Mouse (Mus musculus): ENCODE results near the gene Cldn20. TPM values are rescaled to one million over a fixed set of nuclear protein-coding genes. Genes with fewer than 3 reads are reported as not detected.

Cldn20 gene
- 0.17 TPM in 1 of 2 replicates, not detected in the other for polyA plus RNA-seq (2015; fragmentation: Nextera tagmentation; extraction: Ambion mirVana)

DNA sequence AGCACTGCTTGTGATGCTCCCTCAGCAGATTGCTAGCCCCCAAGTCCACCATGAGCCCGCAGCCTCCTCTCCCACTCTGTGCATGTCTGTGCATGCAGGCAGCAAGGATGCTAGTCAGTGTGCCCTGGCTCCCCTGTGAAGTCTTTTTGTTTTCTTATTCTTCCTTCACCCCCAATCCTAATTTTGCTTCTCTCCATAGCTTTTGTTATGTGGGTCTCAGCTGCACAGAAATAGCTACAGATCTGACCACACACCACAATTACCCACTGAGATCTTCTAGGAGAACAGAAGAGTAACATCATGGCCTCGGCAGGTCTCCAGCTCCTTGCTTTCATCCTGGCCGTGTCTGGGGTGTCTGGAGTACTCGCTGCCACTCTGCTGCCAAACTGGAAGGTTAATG, at the start of gene Cldn20:
TSS of gene Cldn20 (plus strand) at position 301 of the 400 bp plus-strand sequence.
- no peak within 1 kb of the TSS for H3K4me3 ChIP-seq (replicated peaks)
- H3K9ac ChIP-seq, result no peak within 1 kb of the TSS
- ATAC-seq (ENCODE audit: low read depth) (no peak), DNase-seq (no peak)
- H3K27me3 ChIP-seq, result no peaks in the 10 kb centered on the region
- H3K4me2 ChIP-seq, result no peak within 1 kb of the TSS
- H3K27ac ChIP-seq, result no peak within 1 kb of the TSS
- H3K36me3 ChIP-seq, result peaks cover 8% of the 10 kb centered on the region
- H3K9me3 ChIP-seq (replicated peaks), result no peaks in the 10 kb centered on the region
- peaks cover 17% of the 10 kb centered on the region for H3K4me1 ChIP-seq (replicated peaks)
- WGBS (ENCODE audit: insufficient replicate concordance), result 88% methylated on average over 4 of the region's 4 CpGs

DNA sequence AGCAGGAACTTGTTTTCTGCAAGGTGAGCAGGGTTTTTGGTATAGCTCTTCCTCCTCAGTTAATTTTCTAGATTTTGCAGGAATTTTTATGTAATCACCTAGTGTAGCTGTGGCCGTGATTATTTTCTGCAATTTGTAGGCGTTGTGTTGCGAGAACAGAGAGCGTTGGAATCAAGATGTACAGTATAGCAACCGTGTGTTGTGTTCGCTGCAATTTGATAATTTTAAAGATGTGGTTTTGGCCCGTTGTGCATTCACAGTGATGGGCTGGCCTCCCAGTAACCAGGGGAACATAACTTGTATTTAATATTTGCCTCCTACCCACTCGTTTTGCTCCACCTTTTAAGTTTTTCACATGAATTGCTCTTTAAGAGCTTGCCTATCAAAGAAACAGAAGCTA, 49.3 kb upstream of the Cldn20 start:
- no peaks in the 10 kb centered on the region for H3K9me3 ChIP-seq (replicated peaks)
- DNase-seq (no peak), ATAC-seq (ENCODE audit: low read depth) (no peak)
- H3K36me3 ChIP-seq, result no peaks in the 10 kb centered on the region
- 60% methylated on average over 8 of the region's 8 CpGs for WGBS (ENCODE audit: insufficient replicate concordance)
- peaks cover 9% of the 10 kb centered on the region for H3K4me1 ChIP-seq (replicated peaks)
- H3K4me3 ChIP-seq (replicated peaks), result no peak overlapping the region
- H3K4me2 ChIP-seq, result no peak overlapping the region
- no peak overlapping the region for H3K27ac ChIP-seq
- no peak overlapping the region for H3K9ac ChIP-seq
- H3K27me3 ChIP-seq, result no peaks in the 10 kb centered on the region

DNA sequence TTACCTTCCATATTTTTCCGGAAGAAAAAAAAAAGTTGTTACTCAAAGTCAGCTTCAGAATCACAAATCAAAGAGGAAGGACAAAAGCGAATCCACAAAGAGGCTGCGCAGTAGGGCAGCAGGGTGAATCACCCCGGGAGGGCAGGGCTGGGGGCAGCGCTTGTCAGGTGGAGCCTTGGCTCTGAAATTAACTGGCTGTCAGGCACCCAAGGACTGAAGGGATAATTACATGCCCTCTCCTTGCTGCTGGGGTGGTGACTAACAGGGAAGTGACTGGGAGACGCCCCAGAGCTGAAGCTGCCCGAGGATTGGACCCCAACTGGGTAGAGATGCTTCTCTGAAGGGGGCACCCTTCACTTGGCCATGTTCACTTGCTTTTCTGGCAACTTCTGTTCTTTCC, 46.5 kb upstream of the Cldn20 start:
- H3K4me3 ChIP-seq (replicated peaks), result no peak overlapping the region
- no peaks in the 10 kb centered on the region for H3K9me3 ChIP-seq (replicated peaks)
- ATAC-seq (ENCODE audit: low read depth), result no peak
- no peak for DNase-seq
- H3K27me3 ChIP-seq, result no peaks in the 10 kb centered on the region
- H3K36me3 ChIP-seq, result no peaks in the 10 kb centered on the region
- no peak overlapping the region for H3K4me2 ChIP-seq
- H3K27ac ChIP-seq, result no peak overlapping the region
- 70% methylated on average over 7 of the region's 7 CpGs for WGBS (ENCODE audit: insufficient replicate concordance)
- H3K9ac ChIP-seq, result no peak overlapping the region
- peaks cover 10% of the 10 kb centered on the region for H3K4me1 ChIP-seq (replicated peaks)

- ATAC-seq (ENCODE audit: low read depth) (no peak), DNase-seq (no peak)
- no peaks in the 10 kb centered on the region for H3K9me3 ChIP-seq (replicated peaks)
- H3K4me3 ChIP-seq (replicated peaks), result no peak overlapping the region
- H3K27me3 ChIP-seq, result no peaks in the 10 kb centered on the region
- H3K9ac ChIP-seq, result no peak overlapping the region
- H3K36me3 ChIP-seq, result no peaks in the 10 kb centered on the region
- 69% methylated on average over 4 of the region's 4 CpGs for WGBS (ENCODE audit: insufficient replicate concordance)
- H3K27ac ChIP-seq, result no peak overlapping the region
- no peak overlapping the region for H3K4me2 ChIP-seq
- H3K4me1 ChIP-seq (replicated peaks), result peaks cover 10% of the 10 kb centered on the region
These were observed 45.1 kb upstream of the Cldn20 start for GRCm38 (mm10) chr17:3487211-3487610.

DNA sequence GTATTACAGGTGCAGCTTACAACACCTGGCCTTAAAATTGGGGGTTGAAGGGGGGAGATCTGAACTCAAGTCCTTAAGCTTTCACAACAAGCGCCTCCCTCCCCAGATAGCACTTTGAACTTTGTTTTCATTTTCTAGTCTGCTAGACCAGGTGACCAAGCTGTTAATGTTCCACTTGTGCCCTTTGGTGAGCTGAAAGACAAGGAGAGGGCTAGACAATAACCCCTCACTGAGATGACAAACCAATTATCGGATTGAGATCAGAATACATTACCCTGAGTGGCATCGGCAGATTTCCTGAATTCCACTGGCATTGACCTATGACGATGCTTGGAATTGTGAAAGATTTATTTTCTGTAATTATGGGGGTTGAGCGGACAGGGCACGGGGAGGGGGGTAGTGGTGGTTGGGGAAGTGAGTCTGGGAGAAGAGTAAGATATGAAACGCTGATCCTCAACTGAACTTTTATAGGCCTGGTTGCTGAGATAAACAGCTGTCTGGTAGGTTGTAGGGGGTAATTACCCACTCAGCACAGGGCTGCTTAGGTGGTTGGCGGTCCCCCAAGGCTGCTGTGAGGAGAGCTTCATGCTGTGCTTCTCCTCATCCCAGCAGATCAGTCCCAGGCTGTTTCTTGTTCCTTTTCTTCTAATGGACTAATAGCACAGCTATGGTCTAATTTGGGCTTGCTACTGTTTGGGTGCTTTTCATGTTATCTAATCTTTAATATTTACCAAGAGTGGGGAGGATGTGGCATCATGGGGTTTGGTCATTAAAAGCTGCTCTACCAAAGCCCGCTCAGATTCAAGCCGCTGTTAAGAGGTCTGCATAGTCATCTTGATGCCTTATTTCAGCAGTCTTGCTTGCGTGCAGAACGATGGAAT, 44.4 kb upstream of the Cldn20 start:
- DNase-seq (no peak), ATAC-seq (ENCODE audit: low read depth) (peak; percentile 39; the same call in 1 of the 2 replicates)
- peaks cover 10% of the 10 kb centered on the region for H3K4me1 ChIP-seq (replicated peaks)
- H3K27ac ChIP-seq, result no peak overlapping the region
- no peaks in the 10 kb centered on the region for H3K27me3 ChIP-seq
- no peak overlapping the region for H3K4me2 ChIP-seq
- H3K9ac ChIP-seq, result no peak overlapping the region
- no peak overlapping the region for H3K4me3 ChIP-seq (replicated peaks)
- no peaks in the 10 kb centered on the region for H3K36me3 ChIP-seq
- no peaks in the 10 kb centered on the region for H3K9me3 ChIP-seq (replicated peaks)
- WGBS (ENCODE audit: insufficient replicate concordance), result 50% methylated on average over 12 of the region's 12 CpGs

GRCm38 (mm10) chr17:3490216-3490895, 42.0 kb upstream of the Cldn20 start:
- Histone ChIP-seq H3K27me3 (no peaks in the 10 kb centered on the region), H3K4me3 (replicated peaks) (no peak overlapping the region), H3K27ac (no peak overlapping the region), H3K9ac (no peak overlapping the region), H3K9me3 (replicated peaks) (no peaks in the 10 kb centered on the region), H3K4me2 (no peak overlapping the region), H3K36me3 (no peaks in the 10 kb centered on the region), H3K4me1 (replicated peaks) (peaks cover 10% of the 10 kb centered on the region)
- DNase-seq (no peak), ATAC-seq (ENCODE audit: low read depth) (no peak)
- WGBS (ENCODE audit: insufficient replicate concordance), result 65% methylated on average over 11 of the region's 11 CpGs

- H3K9ac ChIP-seq, result no peak overlapping the region
- H3K4me1 ChIP-seq (replicated peaks), result peaks cover 10% of the 10 kb centered on the region
- H3K36me3 ChIP-seq, result no peaks in the 10 kb centered on the region
- H3K4me3 ChIP-seq (replicated peaks), result no peak overlapping the region
- H3K4me2 ChIP-seq, result no peak overlapping the region
- whole genome bisulfite sequencing (ENCODE audit: insufficient replicate concordance), result 23% methylated on average over 5 of the region's 5 CpGs
- ATAC-seq (ENCODE audit: low read depth) (no peak), DNase-seq (no peak)
- no peak overlapping the region for H3K27ac ChIP-seq
- no peaks in the 10 kb centered on the region for H3K9me3 ChIP-seq (replicated peaks)
- H3K27me3 ChIP-seq, result no peaks in the 10 kb centered on the region
These were observed 41.3 kb upstream of the Cldn20 start for GRCm38 (mm10) chr17:3491065-3491464.

- H3K36me3 ChIP-seq, result no peaks in the 10 kb centered on the region
- H3K27ac ChIP-seq, result no peak overlapping the region
- H3K9me3 ChIP-seq (replicated peaks), result no peaks in the 10 kb centered on the region
- H3K27me3 ChIP-seq, result no peaks in the 10 kb centered on the region
- H3K4me1 ChIP-seq (replicated peaks), result peaks cover 16% of the 10 kb centered on the region
- H3K9ac ChIP-seq, result no peak overlapping the region
- ATAC-seq (ENCODE audit: low read depth) (no peak), DNase-seq (no peak)
- H3K4me3 ChIP-seq (replicated peaks), result no peak overlapping the region
- WGBS (ENCODE audit: insufficient replicate concordance), result 72% methylated on average over 6 of the region's 6 CpGs
- no peak overlapping the region for H3K4me2 ChIP-seq
These were observed 40.7 kb upstream of the Cldn20 start for GRCm38 (mm10) chr17:3491667-3492066.

DNA sequence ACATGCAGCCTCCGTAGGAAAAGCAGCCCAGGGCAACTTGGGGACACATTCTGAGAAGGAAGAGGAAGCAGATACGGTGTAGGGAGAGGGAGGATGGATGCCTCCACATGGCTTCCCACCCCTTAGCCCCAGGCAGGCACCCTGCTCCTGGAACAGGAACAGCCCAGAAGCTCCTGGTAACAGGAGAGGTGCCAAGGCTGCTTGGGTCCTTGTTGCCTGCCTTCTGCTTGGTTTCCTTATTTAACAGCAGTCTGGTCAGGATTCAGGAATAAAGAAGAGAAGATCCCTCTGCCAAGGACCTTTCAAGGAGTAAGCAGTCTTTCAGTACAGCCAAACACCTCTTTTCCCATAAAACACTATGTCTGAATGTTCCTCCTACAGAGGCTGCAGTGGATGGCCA, 36.8 kb upstream of the Cldn20 start:
- 38% methylated on average over 2 of the region's 2 CpGs for WGBS (ENCODE audit: insufficient replicate concordance)
- ATAC-seq (ENCODE audit: low read depth) (no peak), DNase-seq (no peak)
- Histone ChIP-seq H3K9me3 (replicated peaks) (no peaks in the 10 kb centered on the region), H3K4me3 (replicated peaks) (no peak overlapping the region), H3K9ac (no peak overlapping the region), H3K27ac (no peak overlapping the region), H3K4me1 (replicated peaks) (peaks cover 7% of the 10 kb centered on the region; the same call in 1 of the 2 replicates), H3K36me3 (no peaks in the 10 kb centered on the region), H3K27me3 (no peaks in the 10 kb centered on the region), H3K4me2 (no peak overlapping the region)

- Histone ChIP-seq H3K4me3 (replicated peaks) (no peak overlapping the region), H3K9ac (no peak overlapping the region), H3K4me1 (replicated peaks) (peaks cover 7% of the 10 kb centered on the region; the same call in 1 of the 2 replicates), H3K9me3 (replicated peaks) (no peaks in the 10 kb centered on the region), H3K36me3 (no peaks in the 10 kb centered on the region), H3K27me3 (no peaks in the 10 kb centered on the region), H3K4me2 (no peak overlapping the region), H3K27ac (no peak overlapping the region)
- DNase-seq, result no peak
- 72% methylated on average over 3 of the region's 3 CpGs for WGBS (ENCODE audit: insufficient replicate concordance)
- no peak for ATAC-seq (ENCODE audit: low read depth)
These were observed 36.3 kb upstream of the Cldn20 start for GRCm38 (mm10) chr17:3496080-3496479.

DNA sequence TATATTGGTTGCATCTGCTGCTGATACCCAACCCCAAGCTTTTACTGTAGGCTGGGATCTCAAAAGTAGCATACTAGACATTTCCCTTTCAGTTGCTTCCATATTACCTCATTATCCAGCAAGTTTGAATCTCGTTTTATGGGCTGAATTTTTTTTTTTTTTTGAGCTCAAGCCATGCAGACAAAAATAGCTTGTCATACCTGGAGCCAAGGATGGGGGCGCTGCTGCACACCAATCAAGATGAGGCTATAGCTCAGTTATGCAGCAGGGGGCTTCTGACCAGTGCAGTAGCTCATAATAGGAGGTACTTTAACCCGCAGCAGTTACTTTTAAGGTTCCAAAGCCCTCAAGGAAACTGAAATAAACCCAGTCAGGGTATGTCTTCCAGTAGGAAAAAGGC, 34.3 kb upstream of the Cldn20 start:
- peak; percentile 28 for DNase-seq
- 12% methylated on average over 3 of the region's 3 CpGs for WGBS (ENCODE audit: insufficient replicate concordance)

More for the DNA sequence above, 34.3 kb upstream of the Cldn20 start:
- no peaks in the 10 kb centered on the region for H3K9me3 ChIP-seq (replicated peaks)
- no peak overlapping the region for H3K27ac ChIP-seq
- no peak overlapping the region for H3K4me3 ChIP-seq (replicated peaks)
- no peak overlapping the region for H3K4me2 ChIP-seq
- H3K4me1 ChIP-seq (replicated peaks), result peaks cover 7% of the 10 kb centered on the region; the same call in 1 of the 2 replicates
- H3K9ac ChIP-seq, result no peak overlapping the region
- H3K36me3 ChIP-seq, result no peaks in the 10 kb centered on the region
- no peaks in the 10 kb centered on the region for H3K27me3 ChIP-seq
- ATAC-seq (ENCODE audit: low read depth), result no peak
